Mouse (Mus musculus) large intestine, adult 2 months (tissue): ENCODE results near the gene Gm20924. TPM values are rescaled to one million over a fixed set of nuclear protein-coding genes. Genes with fewer than 3 reads are reported as not detected.
"Not testable (repeated sequence)": the region's sequence is repeated elsewhere in the genome, so short reads cannot be mapped to it uniquely, and the experiment has no call there.

Source experiments
- DNase-seq: peaks from one replicate; pipeline ENCODE4 v3.0.0-alpha.2; 2012; ENCODE audit warnings: low read depth, low spot score
- WGBS: fragments of 180-500 bp; shearing (Covaris S2); methylation state at CpG from one replicate; pipeline ENCODE4 v1.1.7; 2018; 5-methylcytosine and 5-hydroxymethylcytosine counted together
- polyA plus RNA-seq: library from polyadenylated mRNA; depleted of rRNA; stranded (reverse); fragments of >200 nt; gene quantifications from 2 replicates; pipeline ENCODE4 v1.2.3, GENCODE M21; 2012; rRNA removed

Gene Gm20924
- polyA plus RNA-seq = not detected in 2 replicates

DNA sequence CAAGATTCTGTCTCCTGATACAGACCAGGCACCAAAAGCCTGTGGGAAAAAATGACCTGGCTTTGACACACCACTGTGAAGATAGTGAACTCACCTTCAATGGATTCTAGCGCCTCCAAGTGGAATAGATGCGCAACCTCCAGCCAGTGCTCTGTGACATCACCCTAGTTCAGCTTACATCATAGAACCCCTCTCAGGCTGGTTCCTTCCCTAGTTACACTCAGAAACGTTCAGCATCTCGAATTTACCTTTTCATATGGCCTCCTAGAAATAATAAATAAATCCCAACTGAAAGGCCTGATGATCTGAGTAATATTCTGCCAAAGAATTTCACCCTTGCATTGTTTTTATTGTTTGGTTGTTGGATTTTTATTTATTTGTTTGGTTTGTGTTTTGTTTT lies at the start of gene Gm20924:
Gene Gm20924 (minus strand): TSS at position 101 of the 400 bp plus-strand sequence.
- WGBS = no CpG with 5 or more reads among the region's 4 CpGs
- not testable (repeated sequence) for DNase-seq

Other genes with a start within 250 kb of the Gm20924 start
- gene Gm20736, start 170.2 kb upstream of the Gm20924 start, polyA plus RNA-seq = not detected in 2 replicates